Mouse (Mus musculus): ENCODE measurements around the gene Pipox. TPM values are rescaled to one million over a fixed set of nuclear protein-coding genes. Genes with fewer than 3 reads are reported as not detected.
A peak's percentile ranks its signal among the peaks of the same experiment; 100 is the strongest.

Pipox gene
- total RNA-seq, 2 experiments from 2014 or later: 1.3 to 1.7 TPM

DNA sequence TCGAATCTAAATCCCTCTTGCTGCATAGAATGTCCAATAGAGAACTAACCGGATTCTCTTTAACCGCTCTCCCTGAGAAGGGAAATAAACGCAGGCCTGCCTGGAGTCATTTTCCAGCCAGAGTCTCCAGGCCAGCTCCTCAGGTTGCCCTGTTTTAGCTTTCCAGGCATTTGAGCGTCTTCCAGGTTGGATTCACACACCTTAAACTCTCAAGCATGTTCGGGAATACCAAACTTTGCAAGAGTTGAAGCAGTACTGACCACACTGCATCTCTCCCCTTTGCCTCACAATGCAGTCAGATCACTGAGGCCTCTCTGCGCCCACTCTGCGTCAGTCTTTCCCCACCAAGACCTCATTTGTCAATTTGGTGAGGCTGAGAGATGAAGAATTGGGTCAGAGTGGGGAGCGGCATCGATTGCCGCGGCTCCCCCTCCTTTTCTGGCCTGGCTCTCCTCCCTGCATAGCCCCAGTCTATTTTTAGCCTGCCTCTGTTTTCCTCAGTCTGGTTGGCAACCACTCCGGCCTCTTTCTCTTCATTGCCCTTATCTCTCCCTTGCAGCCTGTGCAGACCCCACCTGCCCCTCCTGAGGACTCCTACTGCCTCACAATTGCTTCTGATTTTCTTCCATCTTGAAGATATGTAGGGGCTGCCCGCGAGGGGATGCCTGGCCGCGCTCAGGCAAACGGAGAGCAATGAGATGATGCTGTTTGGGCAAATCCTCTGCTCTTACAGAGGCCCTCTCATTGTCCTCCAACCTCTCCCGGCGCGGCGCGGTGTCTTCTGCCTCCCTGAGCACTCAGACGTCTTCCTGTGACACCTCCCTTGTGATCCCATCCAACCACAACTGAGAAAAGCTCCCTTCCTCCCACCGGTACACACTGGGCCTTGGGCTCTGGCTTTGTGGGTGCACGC is 17.8 kb downstream of the Pipox start:
- DNase-seq: no peak

DNA sequence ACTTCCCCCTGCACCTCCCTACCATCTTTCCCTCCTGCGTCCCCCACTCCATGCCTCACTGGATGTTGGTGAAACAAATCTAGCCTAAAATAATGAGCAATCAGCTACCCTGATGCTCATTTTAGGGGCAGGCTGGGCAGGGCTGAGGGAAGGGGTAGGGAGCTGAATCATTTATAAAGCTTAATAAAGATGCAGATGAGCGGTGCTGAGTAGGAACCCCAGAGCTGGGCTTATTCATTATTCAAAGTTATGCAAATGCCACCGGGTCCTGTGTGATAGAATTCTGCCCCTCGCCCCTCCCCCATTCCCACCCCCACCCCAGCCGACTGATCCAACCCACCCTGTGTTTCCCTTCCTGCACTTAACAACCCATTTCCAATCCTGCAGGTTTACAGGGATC is 18.6 kb downstream of the Pipox start:
- no peak for DNase-seq

DNA sequence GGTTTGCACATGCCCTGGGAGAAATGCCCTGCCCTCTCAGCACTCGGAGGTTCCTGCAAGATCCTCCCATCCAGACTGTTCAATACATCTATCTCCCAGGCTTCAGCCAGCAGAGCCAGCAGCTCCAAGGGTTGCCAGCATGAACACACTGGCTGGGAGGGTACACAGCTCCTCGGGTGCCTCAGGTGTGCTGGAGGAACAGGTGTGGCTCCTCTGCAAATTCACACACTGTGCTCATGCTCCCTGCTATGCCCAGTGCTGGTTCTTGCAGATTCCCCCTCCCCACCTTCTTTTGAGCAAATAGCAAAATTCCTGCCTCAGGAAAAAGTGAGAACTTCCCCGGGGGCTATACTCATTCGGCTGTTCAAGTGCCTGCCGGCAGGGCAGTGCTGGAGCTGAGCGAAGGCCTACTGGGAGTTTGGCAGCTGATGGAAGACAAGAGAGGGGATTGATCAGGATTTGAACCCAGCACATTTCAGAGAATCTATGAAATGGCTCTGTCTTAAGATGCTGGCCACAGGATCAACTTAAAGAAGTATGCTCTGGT is 19.1 kb downstream of the Pipox start:
- DNase-seq: no peak

- DNase-seq: no peak
Observed at GRCm38 (mm10) chr11:77873116-77873515, 20.8 kb downstream of the Pipox start.

- no peak for DNase-seq
Observed at GRCm38 (mm10) chr11:77872685-77873084, 21.2 kb downstream of the Pipox start.

DNA sequence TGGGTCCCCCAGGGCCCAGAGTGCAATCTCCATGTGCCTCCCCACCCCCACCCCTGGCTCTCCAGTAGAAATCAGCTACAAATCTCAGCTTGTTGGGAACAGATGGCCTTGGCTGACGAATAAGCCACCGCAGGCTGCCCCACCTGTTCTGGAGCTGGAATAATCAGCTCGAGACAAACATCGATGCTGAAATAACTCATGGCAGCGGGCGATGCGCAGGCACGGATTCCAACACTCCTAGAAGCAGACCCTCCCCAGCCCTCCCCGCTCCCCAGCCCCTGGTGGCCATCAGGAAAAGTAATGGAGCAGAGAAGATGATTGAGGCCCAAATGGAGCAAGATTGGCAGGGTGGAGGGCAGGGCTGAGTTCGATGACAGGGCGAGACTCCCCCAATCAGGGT is 21.7 kb downstream of the Pipox start:
- DNase-seq: peak in 1 of 2 experiments; percentile 64

- peak; percentile 73 to 75 for DNase-seq
Observed at GRCm38 (mm10) chr11:77871436-77871835, 22.5 kb downstream of the Pipox start.

- DNase-seq: no peak
Observed at GRCm38 (mm10) chr11:77867419-77868083, 26.3 kb downstream of the Pipox start.

DNA sequence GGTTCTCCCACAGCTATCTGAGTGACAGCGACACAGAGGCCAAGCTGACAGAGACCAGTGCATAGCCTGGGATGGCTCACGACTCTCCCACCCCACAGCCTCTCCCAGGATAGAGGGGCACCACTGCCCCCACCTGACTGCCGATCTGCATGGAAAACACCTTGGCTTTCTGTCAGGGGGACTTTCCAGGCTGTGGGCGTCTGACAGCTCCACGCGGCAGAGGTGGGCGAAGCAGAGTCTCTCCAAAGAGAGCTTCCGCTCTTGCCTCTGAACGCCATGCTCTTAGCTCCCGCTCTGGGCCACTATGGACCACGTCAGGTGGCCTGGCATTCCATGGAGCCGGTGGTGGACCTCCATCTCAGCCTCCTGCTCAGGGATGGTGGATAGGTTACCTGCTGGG is 29.1 kb downstream of the Pipox start:
- no peak for DNase-seq

DNA sequence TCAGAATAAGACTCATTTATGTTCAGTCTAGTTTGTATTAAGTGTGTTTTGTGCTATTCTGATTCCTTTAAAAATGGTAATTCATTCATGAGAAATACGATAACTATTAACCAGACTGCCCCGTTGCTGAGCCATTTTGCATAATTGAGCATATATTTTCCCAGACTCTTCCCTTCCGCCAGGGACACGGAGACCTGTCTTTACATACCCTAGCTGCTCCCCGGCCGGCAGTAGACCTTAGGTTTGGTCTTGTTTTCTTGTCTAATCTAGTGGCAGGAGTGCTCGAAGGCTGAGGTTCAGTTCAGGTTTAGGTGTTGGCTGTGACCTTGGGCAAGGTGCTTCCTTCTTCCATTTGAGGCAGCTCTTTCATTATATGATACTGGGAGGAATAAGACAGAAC is 31.0 kb downstream of the Pipox start:
- DNase-seq: no peak

- DNase-seq: no peak
Observed at GRCm38 (mm10) chr11:77860947-77861346, 32.9 kb downstream of the Pipox start.

GRCm38 (mm10) chr11:77858589-77858988 is 35.3 kb downstream of the Pipox start:
- no peak for DNase-seq

DNA sequence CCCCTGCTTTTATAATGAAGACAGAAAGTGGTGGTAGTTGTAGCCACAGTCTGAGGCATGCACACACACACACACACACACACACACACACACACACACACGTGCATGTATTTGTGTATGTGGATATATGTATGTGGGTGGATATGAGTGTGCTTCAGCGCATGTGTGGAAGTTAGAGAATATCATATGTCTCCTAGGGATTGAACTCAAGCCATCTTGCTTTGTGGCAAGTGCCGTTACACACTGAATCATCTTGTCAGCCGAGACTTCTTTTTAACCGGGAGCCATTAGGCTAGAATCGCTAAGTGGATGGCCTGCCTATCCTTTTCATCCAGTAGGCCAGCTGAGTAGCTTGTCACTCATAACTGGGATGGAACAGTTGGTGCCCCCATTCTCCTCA is 36.8 kb downstream of the Pipox start:
- no peak for DNase-seq

GRCm38 (mm10) chr11:77855396-77855795 is 38.5 kb downstream of the Pipox start:
- no peak for DNase-seq

DNA sequence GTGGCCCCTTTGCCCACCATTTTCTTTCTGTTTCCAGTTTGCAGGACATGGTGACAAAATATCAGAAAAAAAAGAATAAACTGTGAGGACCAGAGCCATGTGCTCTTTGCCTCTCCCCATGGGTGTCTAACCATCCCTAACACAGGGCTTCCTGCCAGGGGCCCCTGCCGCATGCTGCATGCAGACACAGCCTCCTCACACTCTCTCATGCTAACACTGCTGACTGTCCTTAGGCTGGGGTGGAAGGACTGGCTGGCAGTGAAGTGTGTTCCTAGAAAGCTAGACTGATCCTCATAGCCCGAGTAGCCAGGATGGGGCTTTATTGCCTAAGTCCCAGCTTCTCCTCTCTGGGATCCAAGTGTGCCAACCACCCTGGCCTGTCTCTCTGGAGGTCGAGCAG is 39.3 kb downstream of the Pipox start:
- no peak for DNase-seq

DNA sequence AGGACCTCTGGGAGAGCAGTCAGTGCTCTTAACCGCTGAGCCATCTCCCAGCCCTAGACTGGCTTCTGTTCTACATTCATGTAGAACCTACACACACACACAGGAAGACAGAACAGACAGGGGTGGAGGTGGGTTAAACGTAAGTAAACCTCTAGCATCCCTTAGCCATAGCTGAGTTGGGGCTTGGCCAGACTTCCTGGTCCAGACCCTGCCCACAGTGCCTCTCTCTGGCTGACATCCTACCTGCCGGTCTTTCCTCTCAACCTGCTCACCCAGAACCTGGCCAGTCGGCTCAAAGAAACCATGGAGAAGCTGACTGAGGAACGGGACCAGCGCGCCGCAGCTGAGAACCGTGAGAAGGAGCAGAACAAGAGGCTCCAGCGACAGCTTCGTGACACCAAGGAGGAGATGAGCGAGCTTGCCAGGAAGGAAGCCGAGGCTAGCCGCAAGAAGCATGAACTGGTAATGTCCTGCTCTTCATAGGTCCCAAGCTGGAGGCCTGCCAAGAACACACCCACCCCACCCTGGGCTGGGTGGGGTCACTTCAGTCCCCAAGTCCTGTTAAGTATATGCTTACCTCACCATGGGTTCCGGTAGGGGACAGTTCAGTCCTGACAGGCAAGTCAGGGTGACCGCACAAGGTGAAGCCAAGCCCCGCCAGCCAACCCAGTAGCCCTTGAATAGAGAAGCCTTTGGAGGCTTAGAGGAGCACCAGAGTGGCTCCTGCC is 40.8 kb downstream of the Pipox start:
- no peak for DNase-seq

GRCm38 (mm10) chr11:77852195-77852594 is 41.7 kb downstream of the Pipox start:
- DNase-seq: no peak

GRCm38 (mm10) chr11:77851483-77852010 is 42.3 kb downstream of the Pipox start:
- DNase-seq: no peak

GRCm38 (mm10) chr11:77850401-77851244 is 43.3 kb downstream of the Pipox start:
- peak; percentile 72 to 80 for DNase-seq

GRCm38 (mm10) chr11:77849151-77849550 is 44.7 kb downstream of the Pipox start:
- DNase-seq: no peak

DNA sequence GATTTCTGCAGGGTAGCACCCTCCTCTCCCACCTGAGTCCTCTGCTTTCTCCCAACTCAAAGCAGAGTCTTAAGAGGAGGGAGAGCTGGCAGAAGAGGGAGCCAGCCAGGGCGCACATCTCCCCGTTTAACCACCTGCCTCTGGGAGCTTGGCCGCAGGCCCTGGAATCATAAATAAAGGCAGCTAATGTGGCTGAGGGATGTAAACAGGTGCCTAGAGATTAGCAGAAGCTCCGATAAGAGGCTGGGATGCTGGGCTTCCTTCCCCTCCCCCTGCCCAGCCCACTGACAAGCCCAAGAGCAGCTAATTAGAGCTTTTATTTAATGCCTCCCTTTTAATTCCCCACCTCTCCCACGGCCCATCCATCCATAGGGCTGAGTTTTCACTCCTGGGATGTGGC is 45.8 kb downstream of the Pipox start:
- DNase-seq: no peak

All from layer of hippocampus, postnatal 36 days (tissue).